Mouse (Mus musculus): ENCODE measurements around the gene Sh3pxd2a.

- no peak for TF ChIP-seq POLR2A (IDR thresholded peaks at IDR 0.05; ENCODE audit: insufficient read depth, low read depth, low read length)
- TF ChIP-seq EP300 (IDR thresholded peaks at IDR 0.05; ENCODE audit: insufficient read depth, low read depth, low read length) = 0 out of 2 replicates have a peak, but pooled peaks have one; percentile 13
These were observed 36.1 kb downstream of the Sh3pxd2a start for GRCm38 (mm10) chr19:47427841-47428789.

Data from heart, adult 2 months (tissue).